Mouse (Mus musculus) yolk sac, embryonic 10.5 days (tissue): ENCODE measurements at regions not wholly inside any gene's neighbourhood (a gene's known extent, or its start where the extent isn't known, plus 50 kb on each side); places are given as distances from the start of the nearest gene placed in this dataset.

Experiments
- DNase-seq: peaks from one replicate; pipeline ENCODE4 v3.0.0-alpha.2; 2017; ENCODE audit warnings: low spot score

GRCm38 (mm10) chr9:92856410-92857083 is 314.5 kb downstream of the Plod2 start:
- DNase-seq = no peak

GRCm38 (mm10) chr9:92865822-92866221 is 323.8 kb downstream of the Plod2 start:
- no peak for DNase-seq

DNA sequence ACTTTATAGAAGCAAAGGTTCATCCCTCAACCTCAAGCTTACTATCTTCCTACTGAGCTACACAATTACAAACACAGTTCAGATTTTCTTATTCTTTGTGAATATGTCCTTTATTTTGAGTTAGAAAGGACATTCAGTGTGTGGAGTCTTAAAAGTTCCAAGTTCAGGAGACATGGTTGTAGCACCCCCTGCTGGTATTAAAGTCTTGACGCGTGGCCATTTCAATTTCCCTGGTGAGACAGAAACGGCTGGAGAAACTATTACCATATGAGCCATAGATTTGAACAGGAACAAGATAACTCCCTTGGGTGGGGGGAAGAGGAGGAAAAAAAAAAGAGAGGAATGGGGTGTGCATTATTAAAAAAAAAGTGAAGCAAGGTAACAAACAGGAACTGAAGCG is 336.6 kb downstream of the Plod2 start:
- no peak for DNase-seq

- DNase-seq = no peak
These were observed 337.8 kb downstream of the Plod2 start for GRCm38 (mm10) chr9:92879812-92880211.

DNA sequence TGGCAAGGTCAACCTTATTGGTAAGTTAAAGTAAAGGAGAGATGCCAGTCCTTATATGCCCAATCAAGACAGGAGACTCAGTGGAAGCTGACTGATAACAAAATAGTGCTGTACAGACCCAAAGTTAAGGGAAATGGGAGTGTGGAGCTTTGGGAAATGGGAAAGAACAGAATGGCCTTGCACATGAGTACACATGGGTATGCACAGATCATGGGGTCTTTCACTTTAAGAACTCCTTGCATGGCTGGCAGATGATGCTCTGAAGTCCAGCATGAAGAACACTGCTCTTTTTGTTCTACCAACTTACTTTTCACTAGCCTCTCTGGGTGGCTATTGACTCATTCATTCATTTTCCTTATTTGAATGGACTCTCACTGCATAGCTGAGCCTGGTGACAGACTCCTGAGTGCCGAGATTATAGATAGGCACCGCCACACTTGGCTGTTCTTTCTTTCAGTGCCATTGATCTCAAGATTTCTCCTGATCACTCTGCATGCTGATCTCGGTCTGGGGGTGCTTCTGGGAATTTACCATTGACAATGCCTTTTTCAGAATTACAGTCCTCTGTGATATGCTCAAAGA is 340.3 kb downstream of the Plod2 start:
- no peak for DNase-seq

DNA sequence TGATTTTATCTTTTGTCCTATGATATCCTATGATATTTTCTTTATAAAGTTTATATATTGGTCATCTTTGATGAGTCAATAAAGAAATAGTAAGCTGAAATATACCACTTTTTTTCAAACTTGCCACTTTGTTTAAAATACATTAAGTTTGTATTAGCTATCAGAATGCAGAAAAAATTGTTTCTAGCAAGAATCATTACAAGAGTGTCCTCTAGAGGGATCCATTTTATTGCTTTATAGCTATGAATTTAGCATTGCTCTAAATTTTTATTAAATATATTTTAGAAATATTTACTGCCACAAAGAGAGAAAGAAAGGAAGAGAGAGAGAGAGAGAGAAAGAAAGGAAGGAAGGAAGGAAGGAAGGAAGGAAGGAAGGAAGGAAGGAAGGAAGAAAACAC is 348.0 kb downstream of the Plod2 start:
- no peak for DNase-seq

DNA sequence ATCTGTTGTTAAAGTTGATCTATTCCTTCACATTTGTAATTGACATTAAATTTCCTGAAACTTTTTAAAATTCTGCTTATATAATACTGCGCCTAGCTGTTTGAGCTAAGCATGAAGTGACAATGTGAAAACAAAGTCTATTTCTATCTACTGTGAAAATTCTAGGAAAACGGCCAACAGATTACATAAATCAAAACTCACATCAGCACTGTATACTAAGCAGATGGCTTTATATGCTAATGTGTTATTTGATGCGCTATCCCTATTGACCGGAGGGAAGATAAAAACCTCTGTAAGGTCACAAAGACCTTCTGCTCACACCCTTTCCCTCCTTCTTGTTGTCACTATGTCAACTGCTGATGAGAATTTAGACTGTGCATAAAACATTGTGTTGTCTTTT is 357.7 kb downstream of the Plod2 start:
- DNase-seq = no peak

DNA sequence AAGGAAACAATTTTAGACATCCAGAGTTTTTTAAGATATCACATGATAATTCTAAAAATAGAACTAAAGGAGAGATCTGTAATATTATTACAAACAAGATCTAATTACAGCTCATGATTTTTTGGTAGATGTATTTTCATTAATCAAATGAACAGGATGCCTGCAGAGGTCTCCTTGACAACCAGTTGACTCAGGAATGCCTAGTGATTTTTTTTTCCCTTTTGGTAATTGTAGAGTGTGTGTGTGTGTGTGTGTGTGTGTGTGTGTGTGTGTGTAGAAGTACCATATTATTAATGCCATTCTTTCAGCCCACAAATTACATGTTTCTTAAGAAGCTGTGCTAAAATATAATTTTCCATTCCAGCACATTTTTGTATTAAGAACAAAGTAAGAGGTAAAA is 365.1 kb downstream of the Plod2 start:
- no peak for DNase-seq

DNA sequence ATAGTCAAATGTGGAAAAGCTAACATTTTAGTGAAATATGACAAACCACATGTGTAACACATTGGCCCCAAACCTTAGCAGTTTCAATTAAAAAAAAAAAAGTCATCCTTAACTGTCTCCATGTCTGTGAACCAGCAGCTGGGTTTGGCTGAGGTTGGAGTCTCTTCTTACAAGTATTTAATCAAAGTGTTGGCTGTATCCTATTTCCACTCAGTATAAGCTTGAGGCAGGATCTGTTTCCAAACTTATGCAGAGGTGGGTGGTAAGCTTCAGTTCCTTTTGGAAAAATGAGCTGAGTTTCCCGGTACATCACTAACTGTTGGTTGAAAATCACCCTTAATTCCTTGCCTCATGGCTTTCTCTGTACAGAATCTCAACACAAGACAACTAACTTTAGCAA is 377.4 kb downstream of the Plod2 start:
- DNase-seq = no peak

DNA sequence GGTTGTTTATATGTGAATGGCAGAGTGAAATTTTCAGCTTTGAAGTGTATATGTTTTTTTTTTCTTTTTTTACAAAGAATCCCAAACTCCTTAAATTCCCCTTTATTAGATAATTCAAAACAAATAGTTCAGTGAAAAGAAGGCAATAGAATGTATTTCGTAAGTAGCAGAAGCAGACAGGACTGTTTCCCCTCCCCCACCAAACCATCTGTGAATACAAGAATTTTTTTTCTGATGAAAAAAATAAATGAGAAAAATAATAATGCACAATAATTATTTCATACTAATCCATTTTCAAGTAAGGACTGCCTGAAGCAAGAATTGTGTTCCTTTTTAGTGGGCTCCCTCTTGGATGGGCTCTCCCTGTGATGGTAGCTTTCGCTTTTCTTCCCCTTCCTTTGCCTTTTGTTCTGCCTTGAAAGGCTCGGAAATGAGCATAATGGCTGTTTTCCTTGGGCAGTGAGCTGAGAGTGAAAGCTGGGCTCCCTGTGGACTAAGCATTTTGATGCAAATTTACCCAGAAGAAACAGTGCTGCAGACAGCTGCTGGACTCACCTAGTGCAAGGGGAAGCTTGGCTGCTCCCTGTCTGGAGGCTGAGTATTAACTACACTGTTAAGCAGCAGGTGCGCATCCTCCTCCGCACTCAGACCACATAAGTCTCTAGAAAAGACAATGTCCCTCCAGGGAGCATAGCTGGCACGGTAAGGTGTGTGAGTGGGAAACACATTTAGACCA is 388.4 kb downstream of the Plod2 start:
- no peak for DNase-seq

DNA sequence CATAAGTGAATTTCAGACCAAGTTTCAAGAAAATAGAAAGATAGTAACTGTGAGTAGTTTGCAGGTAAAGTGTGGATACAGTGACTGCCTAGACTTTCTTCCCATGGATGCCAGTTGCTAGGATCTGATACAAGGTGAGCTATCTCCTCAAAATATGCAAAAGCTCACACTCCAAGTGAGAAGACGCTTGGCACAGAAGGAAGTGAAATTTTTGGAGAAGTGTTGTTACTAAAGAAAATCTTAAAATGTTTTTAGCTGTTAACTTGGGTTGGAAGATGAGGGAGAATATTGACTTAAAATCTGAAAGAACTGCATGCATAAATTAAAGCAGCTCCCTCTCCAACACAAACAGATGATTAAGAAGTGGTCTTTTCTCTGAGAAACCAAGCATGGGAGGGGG is 395.8 kb downstream of the Plod2 start:
- no peak for DNase-seq

DNA sequence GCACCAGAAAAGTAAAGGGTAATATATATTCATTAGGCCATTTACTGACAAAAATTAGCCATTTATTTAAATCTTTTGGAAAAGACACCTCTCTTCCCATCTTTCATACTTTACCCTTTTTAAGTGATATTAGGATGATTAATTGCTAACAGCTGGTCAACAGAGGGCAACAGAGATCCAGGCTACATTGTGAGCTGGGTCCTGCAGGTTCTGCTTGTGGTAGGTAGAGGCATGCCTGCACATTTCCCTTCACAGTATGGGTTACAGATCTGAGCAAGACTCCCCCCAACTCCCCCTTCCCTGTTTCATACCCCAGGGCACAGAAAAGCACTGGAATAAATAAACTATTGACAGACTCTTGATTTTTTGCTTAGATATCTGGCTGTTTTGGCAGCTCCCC is 408.1 kb downstream of the Plod2 start:
- no peak for DNase-seq

DNA sequence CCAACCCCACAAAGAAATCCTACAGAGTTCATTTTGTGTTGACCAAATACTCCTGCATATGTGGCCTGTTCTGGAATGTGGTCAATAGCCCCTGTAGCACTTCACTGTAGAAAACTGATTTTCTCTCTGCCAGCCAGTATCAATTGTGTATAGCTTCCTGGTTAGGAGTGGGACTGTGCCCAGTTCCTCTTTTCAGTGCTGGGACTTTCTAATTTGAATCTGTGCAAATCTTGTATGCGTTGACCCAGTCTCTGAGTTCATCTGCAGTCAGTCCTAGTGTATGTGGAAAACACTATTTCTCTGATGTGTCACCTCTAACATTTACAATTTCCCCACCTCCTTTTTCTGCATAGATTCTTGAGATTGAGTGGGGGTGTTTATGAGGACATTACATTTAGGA is 421.3 kb downstream of the Plod2 start:
- DNase-seq = no peak

DNA sequence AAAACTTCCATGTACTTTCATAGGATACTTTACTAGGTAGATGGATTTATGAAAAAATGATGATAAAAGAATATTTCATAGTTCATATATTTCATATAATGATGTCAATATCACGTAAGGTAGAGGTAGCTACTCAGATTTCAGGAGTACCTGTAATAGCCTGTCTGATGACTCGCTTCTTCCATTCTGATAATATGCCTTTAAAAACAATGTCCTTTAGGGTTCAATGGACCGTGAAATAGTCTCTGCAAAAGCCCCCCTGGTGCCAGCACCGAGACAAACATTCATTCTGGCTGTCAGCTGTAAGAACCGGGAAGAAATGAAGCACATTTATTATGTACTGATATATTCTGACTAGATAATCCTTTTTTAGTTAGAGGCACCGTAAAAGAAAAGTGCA is 449.7 kb downstream of the Plod2 start:
- DNase-seq = no peak

- DNase-seq = no peak
These were observed 454.1 kb downstream of the Plod2 start for GRCm38 (mm10) chr9:92996156-92996555.

GRCm38 (mm10) chr9:93005182-93005953 is 463.3 kb downstream of the Plod2 start:
- DNase-seq = no peak

- no peak for DNase-seq
These were observed 466.7 kb downstream of the Plod2 start for GRCm38 (mm10) chr9:93008511-93009302.

- no peak for DNase-seq
These were observed 502.4 kb downstream of the Plod2 start for GRCm38 (mm10) chr9:93044298-93044912.

GRCm38 (mm10) chr9:93072140-93072539 is 530.1 kb downstream of the Plod2 start:
- DNase-seq = no peak

GRCm38 (mm10) chr9:93083114-93083513 is 541.1 kb downstream of the Plod2 start:
- no peak for DNase-seq

DNA sequence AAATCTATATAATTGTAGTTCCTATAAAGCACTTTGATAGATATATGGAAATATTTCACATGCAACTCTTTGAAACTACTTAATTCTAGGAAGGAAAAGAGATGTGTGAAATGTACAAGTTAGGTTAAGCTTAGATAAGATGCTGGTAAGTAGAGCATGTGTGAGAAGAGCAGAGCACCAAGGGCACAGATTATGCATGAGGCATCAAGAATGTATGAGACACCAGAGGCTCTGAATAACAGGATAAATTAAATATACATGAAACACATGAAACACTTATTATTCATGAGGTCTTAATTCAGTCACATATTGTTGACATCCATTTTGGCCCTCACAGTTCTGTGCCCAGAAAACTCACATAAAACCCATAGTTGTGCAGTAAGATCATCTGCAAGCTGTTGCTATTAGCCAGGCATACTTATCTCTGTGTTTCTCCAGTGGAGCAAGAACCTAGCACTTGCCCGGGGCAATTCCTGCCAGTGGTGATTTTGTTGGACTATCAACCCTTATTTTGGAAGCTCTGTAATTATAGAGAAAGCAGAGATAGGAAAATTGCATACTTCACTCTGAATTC is 556.1 kb downstream of the Plod2 start:
- DNase-seq = no peak
